Mouse (Mus musculus): ENCODE data around the gene Sccpdh. TPM values are rescaled to one million over a fixed set of nuclear protein-coding genes. Genes with fewer than 3 reads are reported as not detected.

Gene Sccpdh
- total and polyA plus RNA-seq, 3 experiments: 10.3 to 22.2 (median 18.9) TPM

DNA sequence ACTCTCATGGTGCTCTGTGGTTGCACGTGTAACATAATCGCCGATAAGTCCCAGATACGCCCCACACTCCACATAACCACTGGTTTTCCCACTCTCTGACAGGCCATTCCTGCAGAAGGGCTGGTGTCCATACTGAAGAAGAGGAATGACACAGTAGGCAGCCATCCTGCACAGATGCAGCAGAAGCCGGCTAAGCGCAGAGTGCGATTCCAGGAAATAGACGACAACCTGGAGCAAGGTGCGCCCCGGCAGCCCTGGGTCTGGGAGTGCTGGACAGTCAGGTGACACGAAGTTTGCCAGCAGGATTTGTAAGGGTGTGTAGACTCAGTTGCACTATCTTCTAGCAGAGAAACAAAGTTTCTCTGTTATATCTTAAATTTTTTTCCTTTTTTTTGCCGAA, 45.3 kb upstream of the Sccpdh start:
- no peak overlapping the region for H3K4me2 ChIP-seq (ENCODE audit: insufficient read depth, low read depth, poor library complexity, severe bottlenecking)
- no peak for DNase-seq (ENCODE audit: extremely low read depth)
- no peak overlapping the region for H3K27ac ChIP-seq (ENCODE audit: insufficient read depth, low read depth)
- no peaks in the 10 kb centered on the region for H3K79me2 ChIP-seq (replicated peaks; ENCODE audit: control insufficient read depth, extremely low read depth, insufficient read depth, poor library complexity, severe bottlenecking)
- H3K9me3 ChIP-seq (replicated peaks; ENCODE audit: low read length): no peaks in the 10 kb centered on the region
- peaks cover 10 to 49% of the 10 kb centered on the region in 2 experiments for H3K36me3 ChIP-seq (replicated peaks in 1 of 2; ENCODE audit: control insufficient read depth in 1 of 2, insufficient read depth in 1 of 2, low read length in 1 of 2)
- H3K4me3 ChIP-seq (replicated peaks in 1 of 3; ENCODE audit: low read depth in 2 of 3, low read length in 2 of 3, poor library complexity in 1 of 3): no peak overlapping the region
- no peak for TF ChIP-seq GABPA (IDR thresholded peaks at IDR 0.05; ENCODE audit: insufficient replicate concordance, low read depth, low read length)
- no peak for TF ChIP-seq USF2 (conservative IDR thresholded peaks at IDR 0.05; ENCODE audit: low read depth, low read length)
- TF ChIP-seq SMC3 (IDR thresholded peaks at IDR 0.05; ENCODE audit: low read depth, low read length): no peak
- TF ChIP-seq NRF1 (IDR thresholded peaks at IDR 0.05; ENCODE audit: low read depth, low read length): no peak
- no peak for TF ChIP-seq ZC3H11A (IDR thresholded peaks at IDR 0.05; ENCODE audit: low read depth, low read length)
- TF ChIP-seq TBP (conservative IDR thresholded peaks at IDR 0.05; ENCODE audit: low read depth, low read length): no peak
- TF ChIP-seq IRF4 (IDR thresholded peaks at IDR 0.05; ENCODE audit: low read depth, low read length): no peak
- TF ChIP-seq E2F4 (IDR thresholded peaks at IDR 0.05; ENCODE audit: insufficient replicate concordance, low read depth, low read length): no peak
- no peak for TF ChIP-seq ZNF384 (IDR thresholded peaks at IDR 0.05; ENCODE audit: low read depth, low read length)
- no peak for TF ChIP-seq POLR2A (IDR thresholded peaks at IDR 0.05; ENCODE audit: low read depth, low read length)
- no peak for TF ChIP-seq ELF1 (IDR thresholded peaks at IDR 0.05; ENCODE audit: low read depth, low read length)
- TF ChIP-seq NELFE (IDR thresholded peaks at IDR 0.05; ENCODE audit: low read depth, low read length): no peak
- no peak for TF ChIP-seq HCFC1 (IDR thresholded peaks at IDR 0.05; ENCODE audit: low read depth, low read length)
- no peak for TF ChIP-seq ZMIZ1 (IDR thresholded peaks at IDR 0.05; ENCODE audit: low read depth, low read length)
- in situ Hi-C loops (cut with MboI; ENCODE audit: low pct_ligation_motif_present, low pct_unique_long_range_greater_than_20kb, low sequenced_read_pairs): loop anchor here (10.0 kb wide), 1 partner anchor 118 kb away; no protein-coding TSS in a partner anchor
- H3K27me3 ChIP-seq (replicated peaks): no peaks in the 10 kb centered on the region
- dilution Hi-C loops (cut with MboI; ENCODE audit: extremely low pct_ligation_motif_present, extremely low pct_unique_long_range_greater_than_20kb, low sequenced_read_pairs): no loop called here
- H3K4me1 ChIP-seq (ENCODE audit: control insufficient read depth in 1 of 2, insufficient read depth in 2 of 2): peaks cover 0 to under 1% of the 10 kb centered on the region in 2 experiments; a peak in 1 of 4 replicates
- no peak overlapping the region for H3K9ac ChIP-seq (ENCODE audit: insufficient read depth, low read depth)

DNA sequence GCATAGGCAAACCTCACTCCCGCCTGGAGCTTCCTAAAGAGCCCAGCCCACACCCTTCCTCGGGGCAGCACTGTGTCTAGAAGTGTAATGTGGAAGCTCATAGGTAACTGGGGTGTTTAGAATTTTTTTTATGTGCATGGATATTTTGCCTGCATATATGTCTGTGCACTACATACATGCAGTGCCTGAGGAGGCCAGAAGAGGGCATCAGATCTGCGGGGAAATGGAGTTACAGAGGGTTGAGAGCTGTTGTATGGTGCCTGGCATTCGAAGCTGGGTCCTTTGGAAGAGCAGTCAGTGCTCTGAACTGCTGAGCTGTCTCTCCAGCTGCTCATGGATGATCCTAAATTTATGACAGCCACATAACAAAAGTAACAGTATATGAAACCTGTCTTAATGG, 44.4 kb upstream of the Sccpdh start:
- Histone ChIP-seq H3K79me2 (replicated peaks; ENCODE audit: control insufficient read depth, extremely low read depth, insufficient read depth, poor library complexity, severe bottlenecking) (no peaks in the 10 kb centered on the region), H3K36me3 (replicated peaks in 1 of 2; ENCODE audit: control insufficient read depth in 1 of 2, insufficient read depth in 1 of 2, low read length in 1 of 2) (peaks cover 10 to 45% of the 10 kb centered on the region in 2 experiments), H3K4me2 (ENCODE audit: insufficient read depth, low read depth, poor library complexity, severe bottlenecking) (no peak overlapping the region), H3K4me1 (ENCODE audit: control insufficient read depth in 1 of 2, insufficient read depth in 2 of 2) (peaks cover 0 to 10% of the 10 kb centered on the region in 2 experiments; a peak in 2 of 4 replicates), H3K9ac (ENCODE audit: insufficient read depth, low read depth) (no peak overlapping the region), H3K27me3 (replicated peaks) (no peaks in the 10 kb centered on the region), H3K9me3 (replicated peaks; ENCODE audit: low read length) (no peaks in the 10 kb centered on the region), H3K4me3 (replicated peaks in 1 of 3; ENCODE audit: low read depth in 2 of 3, low read length in 2 of 3, poor library complexity in 1 of 3) (no peak overlapping the region), H3K27ac (ENCODE audit: insufficient read depth, low read depth) (no peak overlapping the region)
- in situ Hi-C loops (cut with MboI; ENCODE audit: low pct_ligation_motif_present, low pct_unique_long_range_greater_than_20kb, low sequenced_read_pairs) (loop anchor here (10.0 kb wide), 1 partner anchor 119 kb away; no protein-coding TSS in a partner anchor), dilution Hi-C loops (cut with MboI; ENCODE audit: extremely low pct_ligation_motif_present, extremely low pct_unique_long_range_greater_than_20kb, low sequenced_read_pairs) (no loop called here)
- no peak for TF ChIP-seq ZNF384 (IDR thresholded peaks at IDR 0.05; ENCODE audit: low read depth, low read length)
- TF ChIP-seq ELF1 (IDR thresholded peaks at IDR 0.05; ENCODE audit: low read depth, low read length): no peak
- TF ChIP-seq SMC3 (IDR thresholded peaks at IDR 0.05; ENCODE audit: low read depth, low read length): peak; percentile 13; the same call in 1 of the 2 replicates
- peak; percentile 55 to 62 for TF ChIP-seq CTCF (conservative IDR thresholded peaks at IDR 0.05 in 1 of 2, IDR thresholded peaks at IDR 0.05 in 1 of 2; ENCODE audit: low read depth in 2 of 2, low read length in 2 of 2)
- DNase-seq (ENCODE audit: extremely low read depth): peak; percentile 47

All from CH12.LX (cell line).